Mouse (Mus musculus) granulocyte monocyte progenitor cell, adult 5-6 weeks (primary cell): ENCODE measurements around the gene Hoxa7. TPM values are rescaled to one million over a fixed set of nuclear protein-coding genes. Genes with fewer than 3 reads are reported as not detected.

ENCODE experiments used
- ATAC-seq: replicated peaks from 2 replicates; pipeline ENCODE4 v1.8.0; 2016; ENCODE audit warnings: mild to moderate bottlenecking, moderate TSS enrichment, inconsistent platforms; ENCODE audit not compliant: poor library complexity, severe bottlenecking
- total RNA-seq, 2 experiments: library from RNA; stranded (forward) in 1 of 2; stranded (reverse) in 1 of 2; fragments of 200-712, 200-1000 nt in 1 of 2; fragments of >200 nt in 1 of 2; fragmentation: Nextera tagmentation in 1 of 2; gene quantifications; 2 replicates each; pipeline ENCODE4 v1.2.3; 2014 to 2017

Hoxa7 gene
- 18.3 and 20.5 TPM in 2 replicates for total RNA-seq (2014; fragmentation: Nextera tagmentation)
- 6.4 and 10.8 TPM in 2 replicates for total RNA-seq (2017)

GRCm38 (mm10) chr6:52221337-52221992 is at the start of gene Hoxa7:
TSS of gene Hoxa7 (minus strand) at chr6:52221854.
- peak; percentile 60 for ATAC-seq

GRCm38 (mm10) chr6:52270494-52271480 is 49.1 kb upstream of the Hoxa7 start:
- ATAC-seq = peak; percentile 69

GRCm38 (mm10) chr6:52268756-52269155 is 47.1 kb upstream of the Hoxa7 start:
- no peak for ATAC-seq

GRCm38 (mm10) chr6:52268341-52268740 is 46.7 kb upstream of the Hoxa7 start:
- ATAC-seq = no peak

- no peak for ATAC-seq
Observed at GRCm38 (mm10) chr6:52267691-52268090, 46.0 kb upstream of the Hoxa7 start.

GRCm38 (mm10) chr6:52267221-52267620 is 45.6 kb upstream of the Hoxa7 start:
- ATAC-seq = no peak

- no peak for ATAC-seq
Observed at GRCm38 (mm10) chr6:52266666-52266985, 45.0 kb upstream of the Hoxa7 start.

GRCm38 (mm10) chr6:52265913-52266665 is 44.4 kb upstream of the Hoxa7 start:
- ATAC-seq = no peak

GRCm38 (mm10) chr6:52265306-52265912 is 43.8 kb upstream of the Hoxa7 start:
- ATAC-seq = no peak

- no peak for ATAC-seq
Observed at GRCm38 (mm10) chr6:52264106-52264790, 42.6 kb upstream of the Hoxa7 start.

- ATAC-seq = no peak
Observed at GRCm38 (mm10) chr6:52263321-52263585, 41.6 kb upstream of the Hoxa7 start.

GRCm38 (mm10) chr6:52262463-52263320 is 41.0 kb upstream of the Hoxa7 start:
- ATAC-seq = no peak

- ATAC-seq = no peak
Observed at GRCm38 (mm10) chr6:52261751-52262462, 40.3 kb upstream of the Hoxa7 start.

GRCm38 (mm10) chr6:52260654-52261575 is 39.3 kb upstream of the Hoxa7 start, which contains the start of gene Hoxa13:
TSS of gene Hoxa13 (minus strand) at chr6:52260880.
- no peak; the same call in 1 of the 2 replicates for ATAC-seq

- ATAC-seq = 0 out of 2 replicates have a peak, but pooled peaks have one; percentile 16
Observed at GRCm38 (mm10) chr6:52259811-52260261, 38.2 kb upstream of the Hoxa7 start.

GRCm38 (mm10) chr6:52259081-52259790 is 37.6 kb upstream of the Hoxa7 start:
- ATAC-seq = no peak
